Mouse (Mus musculus) CD4-positive, CD25-positive, alpha-beta regulatory T cell, adult 9 weeks (primary cell): ENCODE data around the gene Slc5a8. TPM values are rescaled to one million over a fixed set of nuclear protein-coding genes. Genes with fewer than 3 reads are reported as not detected.

Experiments
- polyA plus RNA-seq: library from polyadenylated mRNA; unstranded; fragments of 100-300 nt; shearing (Covaris generic); gene quantifications from one replicate; pipeline ENCODE4 v1.2.1, GENCODE M21; 2017

Slc5a8 gene
- polyA plus RNA-seq, result not detected

GRCm38 (mm10) chr10:88885632-88886090, at the start of gene Slc5a8:
TSS of gene Slc5a8 (plus strand) at chr10:88885992.

Other genes starting within 250 kb of the Slc5a8 start
- gene Spic, start 201.0 kb upstream of the Slc5a8 start, polyA plus RNA-seq, result 1.4 TPM
- gene Arl1, start 155.1 kb upstream of the Slc5a8 start, polyA plus RNA-seq, result 89.3 TPM
- gene Utp20, start 59.2 kb upstream of the Slc5a8 start, polyA plus RNA-seq, result 33.6 TPM